Mouse (Mus musculus) CH12.LX (cell line): Measurements from ENCODE around the gene Fuom. TPM values are rescaled to one million over a fixed set of nuclear protein-coding genes. Genes with fewer than 3 reads are reported as not detected.
A peak's percentile ranks its signal among the peaks of the same experiment; 100 is the strongest.

ENCODE experiments used
- DNase-seq: peaks from one replicate; pipeline ENCODE4 v3.0.0-alpha.2; 2013; ENCODE audit errors: extremely low read depth
- H3K27ac ChIP-seq: 2 replicates; pipeline ENCODE4 v1.5.1; 2012; ENCODE audit warnings: low read depth, mild to moderate bottlenecking, control low read depth, moderate library complexity; ENCODE audit not compliant: insufficient read depth
- H3K27me3 ChIP-seq: replicated peaks from 2 replicates; pipeline ENCODE3; 2012; ENCODE audit warnings: inconsistent platforms
- H3K36me3 ChIP-seq, 2 experiments: replicated peaks in 1 of 2; 2 replicates each; pipeline versions ENCODE3 to v1.6.1; 2012; ENCODE audit warnings: inconsistent platforms in 1 of 2, low read length in 1 of 2, mild to moderate bottlenecking in 1 of 2, mixed read lengths in 1 of 2, moderate library complexity in 1 of 2; ENCODE audit not compliant: control insufficient read depth in 1 of 2, insufficient read depth in 1 of 2
- H3K4me1 ChIP-seq, 2 experiments: 2 replicates each; pipeline ENCODE4 v1.6.1; 2012; ENCODE audit warnings: inconsistent platforms in 1 of 2, moderate library complexity in 1 of 2; ENCODE audit not compliant: insufficient read depth in 2 of 2, control insufficient read depth in 1 of 2
- H3K4me2 ChIP-seq: 2 replicates; pipeline ENCODE4 v1.6.1; 2012; ENCODE audit warnings: low read depth, mild to moderate bottlenecking, control low read depth; ENCODE audit not compliant: poor library complexity, insufficient read depth, severe bottlenecking
- H3K4me3 ChIP-seq, 3 experiments: fragments of 150-350 bp in 1 of 3; sonication (generic) in 1 of 3; replicated peaks in 1 of 3; 2 replicates each; pipeline versions ENCODE3 to v1.5.1; 2011 to 2012; ENCODE audit warnings: low read depth in 2 of 3, low read length in 2 of 3, mild to moderate bottlenecking in 2 of 3, moderate library complexity in 2 of 3, control low read depth in 1 of 3, improper control_type of control experiment in 1 of 3, inconsistent platforms in 1 of 3, mixed read lengths in 1 of 3; ENCODE audit not compliant: poor library complexity in 1 of 3
- H3K79me2 ChIP-seq: replicated peaks from 2 replicates; pipeline ENCODE4 v1.6.1; 2012; ENCODE audit warnings: mild to moderate bottlenecking, moderate library complexity; ENCODE audit not compliant: control insufficient read depth, poor library complexity, insufficient read depth, severe bottlenecking; ENCODE audit errors: extremely low read depth
- H3K9ac ChIP-seq: 2 replicates; pipeline ENCODE4 v1.6.1; 2012; ENCODE audit warnings: low read depth, mild to moderate bottlenecking, control low read depth, moderate library complexity; ENCODE audit not compliant: insufficient read depth
- H3K9me3 ChIP-seq: replicated peaks from 2 replicates; pipeline ENCODE3; 2012; ENCODE audit warnings: low read length, inconsistent platforms, mixed read lengths
- CHD1 ChIP-seq: IDR thresholded peaks from 2 replicates; pipeline ENCODE4 v1.6.1; 2012; ENCODE audit warnings: low read depth, low read length, improper control_type of control experiment, inconsistent platforms
- CHD2 ChIP-seq: IDR thresholded peaks from 2 replicates; pipeline ENCODE4 v1.6.1; 2011; ENCODE audit warnings: low read length, improper control_type of control experiment
- CTCF ChIP-seq, 2 experiments: IDR thresholded peaks in 1 of 2; conservative IDR thresholded peaks in 1 of 2; 2 replicates each; pipeline ENCODE4 v1.5.1; 2011 to 2012; ENCODE audit warnings: low read depth in 2 of 2, low read length in 2 of 2, improper control_type of control experiment in 1 of 2, inconsistent platforms in 1 of 2, mild to moderate bottlenecking in 1 of 2, moderate library complexity in 1 of 2
- EP300 ChIP-seq: IDR thresholded peaks from 2 replicates; pipeline ENCODE4 v1.6.1; 2011; ENCODE audit warnings: low read length, improper control_type of control experiment
- IRF4 ChIP-seq: IDR thresholded peaks from 2 replicates; pipeline ENCODE4 v1.6.1; 2014; ENCODE audit warnings: low read depth, mild to moderate bottlenecking, inconsistent platforms, low read length, improper control_type of control experiment
- MAFK ChIP-seq: IDR thresholded peaks from 2 replicates; pipeline ENCODE4 v1.6.1; 2011; ENCODE audit warnings: low read length, improper control_type of control experiment; ENCODE audit not compliant: insufficient replicate concordance
- MYC ChIP-seq: IDR thresholded peaks from 2 replicates; pipeline ENCODE4 v1.6.1; 2011; ENCODE audit warnings: low read depth, mild to moderate bottlenecking, improper control_type of control experiment, low read length
- NELFE ChIP-seq: IDR thresholded peaks from 2 replicates; pipeline ENCODE4 v1.6.1; 2011; ENCODE audit warnings: low read depth, low read length, improper control_type of control experiment
- NRF1 ChIP-seq: IDR thresholded peaks from 2 replicates; pipeline ENCODE4 v1.6.1; 2014; ENCODE audit warnings: low read depth, mild to moderate bottlenecking, inconsistent platforms, low read length, improper control_type of control experiment, moderate library complexity
- POLR2AphosphoS2 ChIP-seq: IDR thresholded peaks from 2 replicates; pipeline ENCODE4 v1.6.1; 2011; ENCODE audit warnings: low read depth, low read length, improper control_type of control experiment
- RAD21 ChIP-seq: IDR thresholded peaks from 2 replicates; pipeline ENCODE4 v1.6.1; 2011; ENCODE audit warnings: low read depth, mild to moderate bottlenecking, low read length, improper control_type of control experiment, moderate library complexity
- RCOR1 ChIP-seq: conservative IDR thresholded peaks from 2 replicates; pipeline ENCODE4 v1.6.1; 2012; ENCODE audit warnings: low read depth, mild to moderate bottlenecking, inconsistent platforms, low read length, improper control_type of control experiment
- SMC3 ChIP-seq: IDR thresholded peaks from 2 replicates; pipeline ENCODE4 v1.6.1; 2011; ENCODE audit warnings: low read depth, low read length, improper control_type of control experiment
- TBP ChIP-seq: conservative IDR thresholded peaks from 2 replicates; pipeline ENCODE4 v1.6.1; 2011; ENCODE audit warnings: low read depth, low read length, improper control_type of control experiment
- ZC3H11A ChIP-seq: IDR thresholded peaks from 2 replicates; pipeline ENCODE4 v1.6.1; 2012; ENCODE audit warnings: low read depth, mild to moderate bottlenecking, inconsistent platforms, low read length, improper control_type of control experiment
- ZKSCAN1 ChIP-seq: IDR thresholded peaks from 2 replicates; pipeline ENCODE4 v1.6.1; 2012; ENCODE audit warnings: low read depth, inconsistent platforms, low read length, improper control_type of control experiment, borderline replicate concordance
- ZMIZ1 ChIP-seq: IDR thresholded peaks from 2 replicates; pipeline ENCODE4 v1.6.1; 2012; ENCODE audit warnings: low read depth, mild to moderate bottlenecking, inconsistent platforms, low read length, improper control_type of control experiment
- dilution Hi-C: fragments of 300-500 bp; cut with MboI; formaldehyde crosslinking; loops from 2 replicates; pipeline ENCODE4 v1.14.3; 2020; ENCODE audit warnings: low sequenced_read_pairs; ENCODE audit not compliant: extremely low pct_unique_long_range_greater_than_20kb, extremely low pct_ligation_motif_present
- in situ Hi-C: fragments of 300-500 bp; cut with MboI; formaldehyde crosslinking; loops from 3 replicates; pipeline ENCODE4 v1.14.3; 2019; ENCODE audit warnings: low sequenced_read_pairs, low pct_ligation_motif_present, low pct_unique_long_range_greater_than_20kb, mixed read lengths
- polyA plus RNA-seq: library from polyadenylated mRNA; unstranded; fragments of >175 nt; gene quantifications from 2 replicates; pipeline ENCODE4 v1.2.1, GENCODE M21; 2012; ENCODE audit warnings: low read depth; ENCODE audit not compliant: insufficient read length
- total RNA-seq, 2 experiments: library from RNA; depleted of rRNA; stranded (reverse); fragments of 300-350 nt in 1 of 2; fragments of >200 nt in 1 of 2; gene quantifications; 2 replicates each; pipeline ENCODE4 v1.2.3; 2012 to 2014

The Fuom gene
- 0.76 and 1.8 TPM in 2 replicates for total RNA-seq (2012; rRNA removed)
- not detected in 2 replicates for total RNA-seq (2014; rRNA removed)
- 0.64 and 0.86 TPM in 2 replicates for polyA plus RNA-seq

DNA sequence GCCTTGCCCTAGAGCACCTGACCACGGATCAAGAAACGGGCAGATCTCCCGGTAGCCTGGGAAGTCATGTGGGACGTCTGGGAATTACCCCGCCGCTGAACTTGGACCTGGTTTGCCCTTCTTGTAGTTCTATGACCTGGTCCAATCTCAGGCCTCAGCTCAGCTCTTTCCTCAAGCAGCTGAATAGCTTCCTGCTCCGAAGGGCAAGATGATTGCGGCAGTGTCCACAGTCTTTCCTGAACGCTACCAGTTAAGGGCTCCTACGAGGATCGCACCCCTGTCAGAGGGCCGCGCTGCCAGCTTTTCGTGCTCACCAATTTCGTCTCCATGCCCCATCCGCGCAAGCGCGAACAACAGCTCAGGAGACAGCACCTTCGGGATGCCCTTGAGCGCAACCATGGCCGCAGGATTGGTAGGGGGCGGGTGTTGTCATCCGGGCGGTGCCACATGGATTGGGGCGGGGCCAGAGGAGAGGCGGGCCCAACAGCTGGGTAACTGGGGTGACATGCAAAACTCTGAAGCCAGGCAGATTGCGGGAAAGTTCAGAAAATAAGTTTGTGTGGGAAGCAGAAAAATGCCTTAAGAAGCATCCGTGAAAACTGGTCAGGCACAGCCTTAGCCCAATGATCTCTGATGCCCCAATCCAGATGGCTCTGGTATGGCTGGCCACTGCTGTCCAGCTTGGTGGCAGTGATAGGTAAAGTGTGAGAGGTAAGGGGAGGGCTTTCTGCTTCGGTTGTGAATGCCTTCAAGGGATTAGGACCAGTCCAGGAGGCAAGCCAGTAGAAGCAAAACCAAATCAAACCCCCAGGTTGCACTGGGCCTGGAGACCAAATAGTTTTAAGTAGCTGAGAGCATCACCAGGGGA, at the start of gene Fuom:
Fuom (minus strand) TSS at position 449 of the 868 bp plus-strand sequence.
- TF ChIP-seq MYC (no peak), NRF1 (0 out of 2 replicates have a peak, but pooled peaks have one; percentile 18), POLR2AphosphoS2 (no peak)
- Histone ChIP-seq H3K27ac (no peak within 1 kb of the TSS), H3K36me3 (peaks cover 11 to 26% of the 10 kb centered on the region in 2 experiments), H3K9ac (no peak within 1 kb of the TSS), H3K4me3 (no peak within 1 kb of the TSS), H3K4me1 (peaks cover 0 to 4% of the 10 kb centered on the region in 2 experiments; a peak in 1 of 4 replicates), H3K27me3 (no peaks in the 10 kb centered on the region), H3K79me2 (no peaks in the 10 kb centered on the region), H3K9me3 (no peaks in the 10 kb centered on the region), H3K4me2 (no peak within 1 kb of the TSS)
- in situ Hi-C loops: no loop called here
- DNase-seq: no peak
- dilution Hi-C loops: no loop called here

DNA sequence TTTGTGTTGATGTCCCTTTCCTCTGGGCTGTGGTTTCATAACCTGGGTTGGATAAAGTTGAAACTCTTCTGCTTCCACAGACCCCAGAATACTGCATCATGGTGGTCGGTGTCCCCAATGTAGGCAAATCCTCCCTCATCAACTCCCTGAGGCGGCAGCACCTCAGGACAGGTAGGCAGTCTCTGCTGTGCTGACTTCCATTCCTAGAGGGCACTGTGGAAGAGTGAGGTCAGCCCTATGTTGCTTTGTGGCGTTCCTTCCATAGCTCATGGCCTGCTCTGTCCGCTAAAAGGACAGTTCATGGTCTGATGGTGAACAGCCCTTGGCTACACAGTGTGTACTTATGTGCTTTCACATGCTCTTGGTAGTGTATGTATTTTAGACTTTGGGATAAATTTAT, 42.3 kb upstream of the Fuom start:
- TF ChIP-seq SMC3 (no peak), ZKSCAN1 (no peak), MYC (no peak), TBP (no peak)
- Histone ChIP-seq H3K27me3 (no peaks in the 10 kb centered on the region), H3K4me2 (no peak overlapping the region), H3K27ac (no peak overlapping the region), H3K4me3 (no peak overlapping the region), H3K9ac (no peak overlapping the region), H3K79me2 (no peaks in the 10 kb centered on the region), H3K9me3 (no peaks in the 10 kb centered on the region), H3K36me3 (peaks cover 18 to 73% of the 10 kb centered on the region in 2 experiments), H3K4me1 (peaks cover 0 to 7% of the 10 kb centered on the region in 2 experiments; a peak in 1 of 4 replicates)
- no peak for DNase-seq
- dilution Hi-C loops: no loop called here
- in situ Hi-C loops: no loop called here

DNA sequence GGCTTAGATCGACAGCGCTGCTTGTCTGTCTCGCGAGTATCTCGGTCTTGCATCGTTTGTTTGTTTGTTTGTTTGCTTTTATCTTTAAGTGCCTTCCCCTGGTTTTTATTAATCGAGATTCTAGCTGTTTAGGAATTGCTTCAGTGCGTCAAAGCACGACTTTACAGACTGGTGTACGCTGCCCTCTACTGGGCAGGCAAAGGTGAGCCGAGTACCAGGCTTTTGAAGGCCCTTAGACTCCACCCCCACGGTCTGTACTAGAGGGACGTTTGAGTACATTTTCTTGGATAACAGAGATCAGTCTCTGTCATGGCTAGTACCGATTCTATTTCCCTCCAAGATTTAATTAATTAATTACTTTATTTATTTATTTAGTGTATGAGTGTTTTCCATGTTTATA, 39.1 kb upstream of the Fuom start:
- dilution Hi-C loops: no loop called here
- Histone ChIP-seq H3K4me2 (no peak overlapping the region), H3K4me1 (peaks cover 0 to 19% of the 10 kb centered on the region in 2 experiments; a peak in 1 of 4 replicates), H3K79me2 (no peaks in the 10 kb centered on the region), H3K9me3 (no peaks in the 10 kb centered on the region), H3K4me3 (no peak overlapping the region), H3K27ac (no peak overlapping the region), H3K9ac (no peak overlapping the region), H3K36me3 (peaks cover 10 to 51% of the 10 kb centered on the region in 2 experiments), H3K27me3 (no peaks in the 10 kb centered on the region)
- in situ Hi-C loops: no loop called here
- DNase-seq: peak; percentile 80
- TF ChIP-seq EP300 (no peak), NELFE (no peak), CTCF (conservative IDR thresholded peaks at IDR 0.05 in 1 of 2, IDR thresholded peaks at IDR 0.05 in 1 of 2; ENCODE audit: low read depth in 2 of 2, low read length in 2 of 2) (peak; percentile 48 to 93; a peak in 3 of 4 replicates), MAFK (no peak), ZMIZ1 (no peak), CHD2 (no peak), RAD21 (peak; percentile 94), RCOR1 (no peak), CHD1 (no peak), MYC (no peak), SMC3 (peak; percentile 89), ZC3H11A (0 out of 2 replicates have a peak, but pooled peaks have one; percentile 20), IRF4 (no peak)
